Mouse (Mus musculus) liver, embryonic 14.5 days (tissue): ENCODE measurements around the gene Rem1.

Experiments
- CTCF ChIP-seq: IDR thresholded peaks from 2 replicates; pipeline ENCODE4 v1.5.1; 2016; ENCODE audit warnings: antibody characterized with exemption, low read depth, control low read depth
- EP300 ChIP-seq: IDR thresholded peaks from 2 replicates; pipeline ENCODE4 v1.6.1; 2016; ENCODE audit warnings: antibody characterized with exemption, low read depth

- TF ChIP-seq CTCF (no peak), EP300 (no peak)
Measured at GRCm38 (mm10) chr2:152652901-152653620, 26.3 kb downstream of the Rem1 start.
